ENCODE assay signal across 25 mouse cellular contexts in the genomic region with DNA sequence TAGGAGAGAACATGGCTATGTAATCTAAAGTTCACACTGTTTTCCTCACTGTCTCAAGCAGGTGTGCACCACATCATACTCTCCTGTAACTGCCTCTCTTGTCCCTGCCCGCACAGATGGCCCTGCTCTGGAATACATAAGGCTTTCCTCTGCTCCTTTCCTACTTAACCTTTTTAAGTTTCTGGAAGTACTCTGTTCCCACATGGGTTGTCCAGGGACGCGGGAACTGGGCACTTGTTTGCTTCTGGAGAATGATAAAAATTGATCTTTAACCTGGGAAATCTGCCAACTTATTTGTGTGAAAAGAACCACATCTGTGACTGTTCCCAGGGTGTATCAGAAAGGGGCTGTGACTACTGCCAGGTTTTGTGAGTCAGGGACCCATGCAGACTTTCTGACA. TPM values are rescaled to one million over a fixed set of nuclear protein-coding genes. Genes with fewer than 3 reads are reported as not detected.
A peak's percentile ranks its signal among the peaks of the same experiment; 100 is the strongest.
DNase-seq lines count a peak whose midpoint lies in the region; ATAC-seq and TF ChIP-seq lines count a peak whose summit lies in the region.
"Had no signal": no experiment of that assay in that cellular context is flagged by ENCODE, and none has a peak within 500 bp of the region (broad histone marks: within the 10 kb centered on the region; RNA-seq: fewer than 3 reads in every experiment).

No protein-coding gene starts in this region.

- no peak overlapping the region for H3K27ac ChIP-seq in intestine, embryonic 15.5 days
- H3K27ac ChIP-seq in intestine, postnatal 0 days (ENCODE audit: low read depth, low read length) = no peak overlapping the region
- H3K27ac ChIP-seq in intestine, embryonic 16.5 days (ENCODE audit: low read length) = no peak overlapping the region
- H3K27ac ChIP-seq in stomach, embryonic 15.5 days = no peak overlapping the region
- H3K27ac ChIP-seq in stomach, postnatal 0 days (replicated peaks) = no peak overlapping the region
- no peak overlapping the region for H3K27ac ChIP-seq in forebrain, embryonic 12.5 days
- H3K27ac ChIP-seq: embryonic facial prominence, embryonic 10.5 days; embryonic facial prominence, embryonic 12.5 days had no signal

- no peak for TF ChIP-seq CTCF in intestine, postnatal 0 days (IDR thresholded peaks at IDR 0.05; ENCODE audit: low read depth)
- TF ChIP-seq CTCF in stomach, postnatal 0 days (IDR thresholded peaks at IDR 0.05; ENCODE audit: low read depth) = no peak

- TF ChIP-seq EP300 in stomach, postnatal 0 days (optimal IDR thresholded peaks at IDR 0.05) = no peak

- DNase-seq in stomach, postnatal 0 days (ENCODE audit: low spot score) = no peak
- DNase-seq in adrenal gland, adult 2 months = no peak
- DNase-seq: adrenal gland, adult 8-10 months; adrenal gland, postnatal 14 days; adrenal gland, postnatal 36 days; cerebellum, adult 11-12 months; cerebellum, adult 2 months; cerebellum, adult 9-10 months; cerebellum, postnatal 10 days; cerebellum, postnatal 25 days had no signal

- no peak overlapping the region for H3K4me3 ChIP-seq in intestine, embryonic 15.5 days (replicated peaks)
- H3K4me3 ChIP-seq in intestine, postnatal 0 days (ENCODE audit: low read depth, low read length) = no peak overlapping the region
- H3K4me3 ChIP-seq in intestine, embryonic 16.5 days (ENCODE audit: low read length) = no peak overlapping the region
- H3K4me3 ChIP-seq in stomach, embryonic 15.5 days (replicated peaks) = no peak overlapping the region
- no peak overlapping the region for H3K4me3 ChIP-seq in stomach, postnatal 0 days (ENCODE audit: low read depth, low read length)
- H3K4me3 ChIP-seq in forebrain, embryonic 12.5 days (replicated peaks) = no peak overlapping the region
- H3K4me3 ChIP-seq: embryonic facial prominence, embryonic 10.5 days; embryonic facial prominence, embryonic 12.5 days had no signal

- H3K4me2 ChIP-seq in intestine, embryonic 15.5 days (replicated peaks) = no peak overlapping the region
- no peak overlapping the region for H3K4me2 ChIP-seq in intestine, postnatal 0 days (replicated peaks; ENCODE audit: low read depth)
- no peak overlapping the region for H3K4me2 ChIP-seq in intestine, embryonic 16.5 days (ENCODE audit: low read depth, low read length)
- H3K4me2 ChIP-seq in stomach, embryonic 15.5 days = no peak overlapping the region
- no peak overlapping the region for H3K4me2 ChIP-seq in stomach, postnatal 0 days (replicated peaks; ENCODE audit: low read depth)
- H3K4me2 ChIP-seq in forebrain, embryonic 12.5 days = no peak overlapping the region
- H3K4me2 ChIP-seq: embryonic facial prominence, embryonic 12.5 days had no signal

- H3K36me3 ChIP-seq in intestine, embryonic 15.5 days = no peaks in the 10 kb centered on the region
- no peaks in the 10 kb centered on the region for H3K36me3 ChIP-seq in intestine, postnatal 0 days (ENCODE audit: control insufficient read depth, insufficient read depth)
- H3K36me3 ChIP-seq in intestine, embryonic 16.5 days (ENCODE audit: control insufficient read depth, insufficient read depth, low read length) = no peaks in the 10 kb centered on the region
- H3K36me3 ChIP-seq in stomach, embryonic 15.5 days = no peaks in the 10 kb centered on the region
- no peaks in the 10 kb centered on the region for H3K36me3 ChIP-seq in stomach, postnatal 0 days (ENCODE audit: control insufficient read depth, insufficient read depth, low read length)
- H3K36me3 ChIP-seq in forebrain, embryonic 12.5 days (replicated peaks) = no peaks in the 10 kb centered on the region
- H3K36me3 ChIP-seq: embryonic facial prominence, embryonic 10.5 days; embryonic facial prominence, embryonic 12.5 days had no signal

- WGBS in intestine, embryonic 15.5 days = 59% methylated on average over 3 of the region's 3 CpGs
- WGBS in intestine, postnatal 0 days = 39% methylated on average over 3 of the region's 3 CpGs
- WGBS in intestine, embryonic 16.5 days = 65% methylated on average over 3 of the region's 3 CpGs
- 56% methylated on average over 3 of the region's 3 CpGs for WGBS in stomach, embryonic 15.5 days
- WGBS in stomach, postnatal 0 days = 63% methylated on average over 3 of the region's 3 CpGs
- WGBS in forebrain, embryonic 12.5 days = 93% methylated on average over 3 of the region's 3 CpGs

- no peak overlapping the region for H3K9ac ChIP-seq in intestine, embryonic 15.5 days
- no peak overlapping the region for H3K9ac ChIP-seq in intestine, postnatal 0 days (ENCODE audit: low read depth, low read length)
- no peak overlapping the region for H3K9ac ChIP-seq in intestine, embryonic 16.5 days (ENCODE audit: low read depth, low read length)
- no peak overlapping the region for H3K9ac ChIP-seq in stomach, embryonic 15.5 days
- H3K9ac ChIP-seq in stomach, postnatal 0 days (ENCODE audit: low read length) = no peak overlapping the region
- no peak overlapping the region for H3K9ac ChIP-seq in forebrain, embryonic 12.5 days
- H3K9ac ChIP-seq: embryonic facial prominence, embryonic 12.5 days had no signal

- peak; percentile 61 for ATAC-seq in intestine, embryonic 15.5 days
- no peak for ATAC-seq in intestine, postnatal 0 days
- ATAC-seq in intestine, embryonic 16.5 days = peak; percentile 80
- ATAC-seq in stomach, embryonic 15.5 days (ENCODE audit: insufficient read depth, low FRiP score, low read depth) = peak; percentile 75; the same call in 1 of the 2 replicates
- ATAC-seq in stomach, postnatal 0 days (ENCODE audit: low FRiP score, low TSS enrichment) = peak; percentile 42; the same call in 1 of the 2 replicates
- ATAC-seq in forebrain, embryonic 12.5 days (ENCODE audit: low FRiP score) = no peak
- ATAC-seq: forebrain, embryonic 14.5 days; forebrain, embryonic 16.5 days had no signal

- H3K9me3 ChIP-seq in intestine, embryonic 15.5 days = no peaks in the 10 kb centered on the region
- H3K9me3 ChIP-seq in intestine, postnatal 0 days (ENCODE audit: control insufficient read depth) = no peaks in the 10 kb centered on the region; the same call in 1 of the 2 replicates
- H3K9me3 ChIP-seq in intestine, embryonic 16.5 days (ENCODE audit: control insufficient read depth, low read length) = no peaks in the 10 kb centered on the region
- no peaks in the 10 kb centered on the region for H3K9me3 ChIP-seq in stomach, embryonic 15.5 days
- no peaks in the 10 kb centered on the region for H3K9me3 ChIP-seq in stomach, postnatal 0 days (ENCODE audit: control insufficient read depth, low read length)
- H3K9me3 ChIP-seq in forebrain, embryonic 12.5 days = no peaks in the 10 kb centered on the region
- H3K9me3 ChIP-seq: embryonic facial prominence, embryonic 10.5 days; embryonic facial prominence, embryonic 12.5 days had no signal

- H3K4me1 ChIP-seq in intestine, embryonic 15.5 days (replicated peaks) = no peaks in the 10 kb centered on the region
- H3K4me1 ChIP-seq in intestine, postnatal 0 days (replicated peaks; ENCODE audit: control insufficient read depth, insufficient read depth, low read length) = no peaks in the 10 kb centered on the region
- H3K4me1 ChIP-seq in intestine, embryonic 16.5 days (ENCODE audit: control insufficient read depth, insufficient read depth, low read length) = no peaks in the 10 kb centered on the region
- H3K4me1 ChIP-seq in stomach, embryonic 15.5 days = no peaks in the 10 kb centered on the region
- H3K4me1 ChIP-seq in stomach, postnatal 0 days (replicated peaks; ENCODE audit: control insufficient read depth, insufficient read depth) = no peaks in the 10 kb centered on the region
- no peaks in the 10 kb centered on the region for H3K4me1 ChIP-seq in forebrain, embryonic 12.5 days
- H3K4me1 ChIP-seq: embryonic facial prominence, embryonic 10.5 days; embryonic facial prominence, embryonic 12.5 days had no signal

- H3K27me3 ChIP-seq in intestine, embryonic 15.5 days (replicated peaks) = no peaks in the 10 kb centered on the region
- H3K27me3 ChIP-seq in intestine, postnatal 0 days (replicated peaks; ENCODE audit: control insufficient read depth, insufficient read depth, low read length) = no peaks in the 10 kb centered on the region
- H3K27me3 ChIP-seq in intestine, embryonic 16.5 days (replicated peaks; ENCODE audit: control insufficient read depth, insufficient read depth, low read length) = no peaks in the 10 kb centered on the region
- H3K27me3 ChIP-seq in stomach, embryonic 15.5 days (replicated peaks) = no peaks in the 10 kb centered on the region
- no peaks in the 10 kb centered on the region for H3K27me3 ChIP-seq in stomach, postnatal 0 days (ENCODE audit: control insufficient read depth, insufficient read depth, low read length)
- H3K27me3 ChIP-seq in forebrain, embryonic 12.5 days = no peaks in the 10 kb centered on the region
- H3K27me3 ChIP-seq: embryonic facial prominence, embryonic 12.5 days had no signal

RNA-seq across cellular contexts. Expression of a gene that starts 3.0 kb away (rescaled TPM):
- polyA plus RNA-seq in intestine, embryonic 15.5 days (2015; fragmentation: Nextera tagmentation; extraction: Ambion mirVana) = 27.9 and 65.0 TPM in 2 replicates
- 229 and 280 TPM in 2 replicates for polyA plus RNA-seq in intestine, postnatal 0 days (2015; fragmentation: Nextera tagmentation; extraction: Ambion mirVana)
- 56.1 and 64.6 TPM in 2 replicates for polyA plus RNA-seq in intestine, embryonic 16.5 days (2015; fragmentation: Nextera tagmentation; extraction: Ambion mirVana)
- polyA plus RNA-seq in stomach, embryonic 15.5 days (2015; fragmentation: Nextera tagmentation; extraction: Ambion mirVana) = 82.2 and 87.5 TPM in 2 replicates
- 2.1 and 2.6 TPM in 2 replicates for polyA plus RNA-seq in stomach, postnatal 0 days (2015; fragmentation: Nextera tagmentation; extraction: Ambion mirVana)
- not detected for total RNA-seq in adrenal gland, adult 2 months (2021)
- polyA plus RNA-seq in adrenal gland, adult 2 months (2012; rRNA removed) = 0.24 TPM in 1 of 2 replicates, not detected in the other
- not detected in 2 replicates for polyA plus RNA-seq in forebrain, embryonic 12.5 days (2016; fragmentation: Nextera tagmentation; extraction: Ambion mirVana)
- total RNA-seq: adrenal gland, adult 8-10 months; adrenal gland, postnatal 14 days; adrenal gland, postnatal 36 days; ES-E14; MEL had no signal
- polyA plus RNA-seq: C2C12; cerebellum, adult 2 months; cortical plate, adult 2 months; embryonic facial prominence, embryonic 10.5 days; embryonic facial prominence, embryonic 12.5 days; embryonic facial prominence, embryonic 14.5 days; forebrain, embryonic 11.5 days; forebrain, embryonic 14.5 days; forebrain, embryonic 16.5 days had no signal

RNA-seq across cellular contexts. Expression of a gene that starts 30.1 kb away (rescaled TPM):
- polyA plus RNA-seq in intestine, embryonic 15.5 days (2015; fragmentation: Nextera tagmentation; extraction: Ambion mirVana) = not detected in 2 replicates
- polyA plus RNA-seq in intestine, postnatal 0 days (2015; fragmentation: Nextera tagmentation; extraction: Ambion mirVana) = not detected in 2 replicates
- not detected in 2 replicates for polyA plus RNA-seq in intestine, embryonic 16.5 days (2015; fragmentation: Nextera tagmentation; extraction: Ambion mirVana)
- not detected in 2 replicates for polyA plus RNA-seq in stomach, embryonic 15.5 days (2015; fragmentation: Nextera tagmentation; extraction: Ambion mirVana)
- polyA plus RNA-seq in stomach, postnatal 0 days (2015; fragmentation: Nextera tagmentation; extraction: Ambion mirVana) = not detected in 2 replicates
- total RNA-seq in adrenal gland, adult 2 months (2021) = not detected
- not detected in 2 replicates for polyA plus RNA-seq in adrenal gland, adult 2 months (2012; rRNA removed)
- polyA plus RNA-seq in forebrain, embryonic 12.5 days (2016; fragmentation: Nextera tagmentation; extraction: Ambion mirVana) = not detected in 2 replicates
- total RNA-seq: adrenal gland, adult 8-10 months; adrenal gland, postnatal 14 days; adrenal gland, postnatal 36 days; MEL had no signal
- polyA plus RNA-seq: C2C12; cerebellum, adult 2 months; cortical plate, adult 2 months; embryonic facial prominence, embryonic 10.5 days; embryonic facial prominence, embryonic 12.5 days; embryonic facial prominence, embryonic 14.5 days; forebrain, embryonic 11.5 days; forebrain, embryonic 14.5 days; forebrain, embryonic 16.5 days had no signal

RNA-seq across cellular contexts. Expression of a gene that starts 43.2 kb away (rescaled TPM):
- polyA plus RNA-seq in intestine, embryonic 15.5 days (2015; fragmentation: Nextera tagmentation; extraction: Ambion mirVana) = 1.7 and 2.6 TPM in 2 replicates
- polyA plus RNA-seq in intestine, postnatal 0 days (2015; fragmentation: Nextera tagmentation; extraction: Ambion mirVana) = 5.8 and 7.8 TPM in 2 replicates
- 3.2 and 5.4 TPM in 2 replicates for polyA plus RNA-seq in intestine, embryonic 16.5 days (2015; fragmentation: Nextera tagmentation; extraction: Ambion mirVana)
- polyA plus RNA-seq in stomach, embryonic 15.5 days (2015; fragmentation: Nextera tagmentation; extraction: Ambion mirVana) = 1.5 and 2.8 TPM in 2 replicates
- 2.0 and 4.0 TPM in 2 replicates for polyA plus RNA-seq in stomach, postnatal 0 days (2015; fragmentation: Nextera tagmentation; extraction: Ambion mirVana)
- not detected for total RNA-seq in adrenal gland, adult 2 months (2021)
- not detected in 2 replicates for polyA plus RNA-seq in adrenal gland, adult 2 months (2012; rRNA removed)
- polyA plus RNA-seq in forebrain, embryonic 12.5 days (2016; fragmentation: Nextera tagmentation; extraction: Ambion mirVana) = not detected in 2 replicates
- total RNA-seq: adrenal gland, adult 8-10 months; adrenal gland, postnatal 14 days; adrenal gland, postnatal 36 days; ES-E14; MEL had no signal
- polyA plus RNA-seq: C2C12; forebrain, embryonic 11.5 days; forebrain, embryonic 14.5 days; forebrain, embryonic 16.5 days had no signal

RNA-seq across cellular contexts. Expression of a gene that starts 45.0 kb away (rescaled TPM):
- not detected in 2 replicates for polyA plus RNA-seq in intestine, embryonic 15.5 days (2015; fragmentation: Nextera tagmentation; extraction: Ambion mirVana)
- polyA plus RNA-seq in intestine, postnatal 0 days (2015; fragmentation: Nextera tagmentation; extraction: Ambion mirVana) = not detected in 2 replicates
- 0.16 TPM in 1 of 2 replicates, not detected in the other for polyA plus RNA-seq in intestine, embryonic 16.5 days (2015; fragmentation: Nextera tagmentation; extraction: Ambion mirVana)
- polyA plus RNA-seq in stomach, embryonic 15.5 days (2015; fragmentation: Nextera tagmentation; extraction: Ambion mirVana) = not detected in 2 replicates
- polyA plus RNA-seq in stomach, postnatal 0 days (2015; fragmentation: Nextera tagmentation; extraction: Ambion mirVana) = not detected in 2 replicates
- not detected for total RNA-seq in adrenal gland, adult 2 months (2021)
- polyA plus RNA-seq in adrenal gland, adult 2 months (2012; rRNA removed) = not detected in 2 replicates
- polyA plus RNA-seq in forebrain, embryonic 12.5 days (2016; fragmentation: Nextera tagmentation; extraction: Ambion mirVana) = not detected in 2 replicates
- total RNA-seq: adrenal gland, adult 8-10 months; adrenal gland, postnatal 14 days; adrenal gland, postnatal 36 days; ES-E14; MEL had no signal
- polyA plus RNA-seq: C2C12; cerebellum, adult 2 months; cortical plate, adult 2 months; embryonic facial prominence, embryonic 10.5 days; embryonic facial prominence, embryonic 12.5 days; embryonic facial prominence, embryonic 14.5 days; forebrain, embryonic 11.5 days; forebrain, embryonic 14.5 days; forebrain, embryonic 16.5 days had no signal

RNA-seq across cellular contexts. Expression of a gene that starts 46.8 kb away (rescaled TPM):
- 0.75 and 1.7 TPM in 2 replicates for polyA plus RNA-seq in intestine, embryonic 15.5 days (2015; fragmentation: Nextera tagmentation; extraction: Ambion mirVana)
- polyA plus RNA-seq in intestine, postnatal 0 days (2015; fragmentation: Nextera tagmentation; extraction: Ambion mirVana) = not detected in 2 replicates
- 1.1 and 1.9 TPM in 2 replicates for polyA plus RNA-seq in intestine, embryonic 16.5 days (2015; fragmentation: Nextera tagmentation; extraction: Ambion mirVana)
- 1.6 and 2.1 TPM in 2 replicates for polyA plus RNA-seq in stomach, embryonic 15.5 days (2015; fragmentation: Nextera tagmentation; extraction: Ambion mirVana)
- polyA plus RNA-seq in stomach, postnatal 0 days (2015; fragmentation: Nextera tagmentation; extraction: Ambion mirVana) = not detected in 2 replicates
- not detected for total RNA-seq in adrenal gland, adult 2 months (2021)
- not detected in 2 replicates for polyA plus RNA-seq in adrenal gland, adult 2 months (2012; rRNA removed)
- not detected in 2 replicates for polyA plus RNA-seq in forebrain, embryonic 12.5 days (2016; fragmentation: Nextera tagmentation; extraction: Ambion mirVana)
- total RNA-seq: adrenal gland, adult 8-10 months; adrenal gland, postnatal 14 days; adrenal gland, postnatal 36 days; ES-E14; MEL had no signal
- polyA plus RNA-seq: C2C12; cerebellum, adult 2 months; cortical plate, adult 2 months; embryonic facial prominence, embryonic 10.5 days; embryonic facial prominence, embryonic 12.5 days; embryonic facial prominence, embryonic 14.5 days; forebrain, embryonic 11.5 days; forebrain, embryonic 14.5 days; forebrain, embryonic 16.5 days had no signal

Comparison
In these comparisons a context has a peak if more than half of its experiments do, and no peak if none do; other contexts are left out.
1. ATAC-seq: peak in intestine, embryonic 15.5 days (single experiment), intestine, embryonic 16.5 days (single experiment), stomach, embryonic 15.5 days (single experiment) and stomach, postnatal 0 days (single experiment); none in intestine, postnatal 0 days (single experiment) and forebrain, embryonic 12.5 days (single experiment).